Mouse (Mus musculus): ENCODE data around the gene Chrdl2. TPM values are rescaled to one million over a fixed set of nuclear protein-coding genes. Genes with fewer than 3 reads are reported as not detected.

Gene Chrdl2
- polyA plus RNA-seq, 2 experiments: 0.02 TPM; not detected in 1

DNA sequence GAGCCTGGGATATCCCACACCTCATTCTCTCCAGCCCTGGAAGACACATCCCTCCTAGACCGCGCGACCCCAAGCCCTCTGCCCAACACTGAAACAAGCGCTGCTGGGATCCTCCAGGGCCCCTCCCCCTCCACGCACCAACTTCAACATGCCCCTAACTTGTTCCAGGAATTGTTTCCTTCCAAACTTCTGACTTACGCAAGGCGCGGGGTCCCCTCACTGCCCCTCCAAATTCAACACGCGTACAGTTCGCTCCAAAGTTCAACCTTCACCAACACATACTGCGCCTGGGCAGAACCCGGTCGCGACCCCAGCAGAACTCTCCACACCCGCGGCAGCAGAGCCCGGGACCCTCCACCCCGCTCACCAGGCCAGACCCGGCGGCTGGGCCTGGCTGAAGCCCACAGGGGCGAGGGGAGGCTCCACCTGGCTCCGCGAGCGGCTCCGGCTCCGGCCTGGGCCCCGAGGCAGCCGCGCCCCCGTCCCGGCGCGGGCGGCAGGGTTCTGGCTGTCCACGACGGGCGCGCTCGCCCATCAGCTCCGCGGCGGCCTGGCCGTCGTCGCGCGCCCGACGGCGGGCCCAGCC, 26.3 kb upstream of the Chrdl2 start:
- no peaks in the 10 kb centered on the region for H3K27me3 ChIP-seq (ENCODE audit: control insufficient read depth, insufficient read depth, low read length)
- peak overlapping the region; percentile 76 to 87 for H3K4me3 ChIP-seq (ENCODE audit: insufficient read depth in 1 of 2, low read depth in 2 of 2, low read length in 2 of 2)
- peak overlapping the region; percentile 89 for H3K4me2 ChIP-seq (ENCODE audit: low read depth)
- peak overlapping the region; percentile 86 for H3K9ac ChIP-seq (replicated peaks)
- DNase-seq (ENCODE audit: low read depth in 3 of 3, low spot score in 3 of 3): no peak
- no peaks in the 10 kb centered on the region for H3K36me3 ChIP-seq (replicated peaks; ENCODE audit: control insufficient read depth, insufficient read depth, low read depth)
- peak overlapping the region; percentile 29 for H3K27ac ChIP-seq
- no peak for TF ChIP-seq CTCF (IDR thresholded peaks at IDR 0.05; ENCODE audit: low read depth)
- no peak for TF ChIP-seq EP300 (IDR thresholded peaks at IDR 0.05; ENCODE audit: low read depth)
- ATAC-seq (ENCODE audit: insufficient read depth): peak; percentile 79
- H3K9me3 ChIP-seq (ENCODE audit: control insufficient read depth, low read length): no peaks in the 10 kb centered on the region
- WGBS (ENCODE audit: insufficient replicate concordance): under 1% methylated on average over 51 of the region's 51 CpGs
- H3K4me1 ChIP-seq (replicated peaks; ENCODE audit: control insufficient read depth in 2 of 2, insufficient read depth in 2 of 2, low read length in 1 of 2): peaks cover 4 to 15% of the 10 kb centered on the region in 2 experiments; a peak in 3 of 4 replicates

DNA sequence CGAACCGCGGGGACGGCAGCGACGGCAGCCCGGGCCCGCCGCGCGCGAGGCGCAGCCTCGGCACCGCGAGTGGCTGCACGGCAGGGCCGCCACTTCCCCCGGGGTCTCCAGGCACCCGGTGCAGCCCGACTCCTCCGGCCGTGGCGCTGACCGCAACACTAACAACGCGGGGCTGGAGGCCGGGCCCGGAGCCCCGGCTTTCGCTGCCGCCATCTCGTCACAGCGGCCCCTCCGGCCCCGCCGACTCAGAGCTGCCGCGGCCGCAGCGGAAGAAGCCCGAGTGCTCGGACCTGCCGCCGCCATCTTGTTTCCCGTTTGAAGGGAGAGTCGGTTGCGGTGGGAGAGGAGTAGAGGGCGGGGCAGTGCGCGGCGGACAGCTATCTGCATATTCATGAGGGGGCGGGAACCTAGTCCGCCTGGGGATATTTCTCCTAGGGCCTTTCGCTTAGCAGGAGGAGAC, 25.8 kb upstream of the Chrdl2 start, which contains the start of gene Rnf169:
Rnf169 (minus strand) TSS at position 317 of the 460 bp plus-strand sequence.
- peak within 1 kb of the TSS; percentile 76 to 87 for H3K4me3 ChIP-seq (ENCODE audit: insufficient read depth in 1 of 2, low read depth in 2 of 2, low read length in 2 of 2)
- no peaks in the 10 kb centered on the region for H3K9me3 ChIP-seq (ENCODE audit: control insufficient read depth, low read length)
- H3K4me2 ChIP-seq (ENCODE audit: low read depth): peak within 1 kb of the TSS; percentile 89
- peak within 1 kb of the TSS; percentile 86 for H3K9ac ChIP-seq (replicated peaks)
- peaks cover 4 to 13% of the 10 kb centered on the region in 2 experiments; a peak in 2 of 4 replicates for H3K4me1 ChIP-seq (replicated peaks; ENCODE audit: control insufficient read depth in 2 of 2, insufficient read depth in 2 of 2, low read length in 1 of 2)
- peak within 1 kb of the TSS; percentile 29 for H3K27ac ChIP-seq
- ATAC-seq (ENCODE audit: insufficient read depth) (peak; percentile 92), DNase-seq (ENCODE audit: low read depth in 3 of 3, low spot score in 3 of 3) (peak; percentile 79 to 83 (median 81))
- under 1% methylated on average over 54 of the region's 55 CpGs for WGBS (ENCODE audit: insufficient replicate concordance)
- no peaks in the 10 kb centered on the region for H3K36me3 ChIP-seq (replicated peaks; ENCODE audit: control insufficient read depth, insufficient read depth, low read depth)
- no peaks in the 10 kb centered on the region for H3K27me3 ChIP-seq (ENCODE audit: control insufficient read depth, insufficient read depth, low read length)
- TF ChIP-seq EP300 (IDR thresholded peaks at IDR 0.05; ENCODE audit: low read depth) (no peak), CTCF (IDR thresholded peaks at IDR 0.05; ENCODE audit: low read depth) (0 out of 2 replicates have a peak, but pooled peaks have one; percentile 4)

DNA sequence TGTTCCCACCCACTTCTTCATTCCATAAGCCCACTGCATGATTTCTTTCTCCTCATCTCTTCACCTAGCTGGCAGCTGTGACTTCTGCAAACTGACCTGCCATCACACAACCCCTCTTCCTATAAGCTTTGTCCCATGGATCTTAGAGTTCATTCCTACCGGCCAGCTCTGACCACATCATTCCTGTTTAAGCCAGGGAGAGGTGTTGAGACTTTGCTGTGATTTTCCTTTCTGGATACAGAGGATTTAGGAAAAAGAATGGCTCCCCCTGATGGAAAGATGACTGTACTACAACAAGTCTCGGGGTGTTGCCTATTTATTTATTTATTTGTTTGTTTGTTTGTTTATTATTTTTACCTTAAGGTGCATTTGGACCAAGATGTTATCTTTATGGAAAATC, 24.7 kb upstream of the Chrdl2 start:
- TF ChIP-seq EP300 (IDR thresholded peaks at IDR 0.05; ENCODE audit: low read depth): no peak
- peak; percentile 68 for TF ChIP-seq CTCF (IDR thresholded peaks at IDR 0.05; ENCODE audit: low read depth)
- Histone ChIP-seq H3K36me3 (replicated peaks; ENCODE audit: control insufficient read depth, insufficient read depth, low read depth) (no peaks in the 10 kb centered on the region), H3K9me3 (ENCODE audit: control insufficient read depth, low read length) (no peaks in the 10 kb centered on the region), H3K27ac (no peak overlapping the region), H3K9ac (replicated peaks) (no peak overlapping the region), H3K4me1 (replicated peaks; ENCODE audit: control insufficient read depth in 2 of 2, insufficient read depth in 2 of 2, low read length in 1 of 2) (peaks cover 4 to 8% of the 10 kb centered on the region in 2 experiments; a peak in 2 of 4 replicates), H3K4me2 (ENCODE audit: low read depth) (no peak overlapping the region), H3K27me3 (ENCODE audit: control insufficient read depth, insufficient read depth, low read length) (no peaks in the 10 kb centered on the region), H3K4me3 (ENCODE audit: insufficient read depth in 1 of 2, low read depth in 2 of 2, low read length in 2 of 2) (no peak overlapping the region)
- 24% methylated on average over 2 of the region's 2 CpGs for WGBS (ENCODE audit: insufficient replicate concordance)
- ATAC-seq (ENCODE audit: insufficient read depth): no peak
- no peak for DNase-seq (ENCODE audit: low read depth in 3 of 3, low spot score in 3 of 3)

DNA sequence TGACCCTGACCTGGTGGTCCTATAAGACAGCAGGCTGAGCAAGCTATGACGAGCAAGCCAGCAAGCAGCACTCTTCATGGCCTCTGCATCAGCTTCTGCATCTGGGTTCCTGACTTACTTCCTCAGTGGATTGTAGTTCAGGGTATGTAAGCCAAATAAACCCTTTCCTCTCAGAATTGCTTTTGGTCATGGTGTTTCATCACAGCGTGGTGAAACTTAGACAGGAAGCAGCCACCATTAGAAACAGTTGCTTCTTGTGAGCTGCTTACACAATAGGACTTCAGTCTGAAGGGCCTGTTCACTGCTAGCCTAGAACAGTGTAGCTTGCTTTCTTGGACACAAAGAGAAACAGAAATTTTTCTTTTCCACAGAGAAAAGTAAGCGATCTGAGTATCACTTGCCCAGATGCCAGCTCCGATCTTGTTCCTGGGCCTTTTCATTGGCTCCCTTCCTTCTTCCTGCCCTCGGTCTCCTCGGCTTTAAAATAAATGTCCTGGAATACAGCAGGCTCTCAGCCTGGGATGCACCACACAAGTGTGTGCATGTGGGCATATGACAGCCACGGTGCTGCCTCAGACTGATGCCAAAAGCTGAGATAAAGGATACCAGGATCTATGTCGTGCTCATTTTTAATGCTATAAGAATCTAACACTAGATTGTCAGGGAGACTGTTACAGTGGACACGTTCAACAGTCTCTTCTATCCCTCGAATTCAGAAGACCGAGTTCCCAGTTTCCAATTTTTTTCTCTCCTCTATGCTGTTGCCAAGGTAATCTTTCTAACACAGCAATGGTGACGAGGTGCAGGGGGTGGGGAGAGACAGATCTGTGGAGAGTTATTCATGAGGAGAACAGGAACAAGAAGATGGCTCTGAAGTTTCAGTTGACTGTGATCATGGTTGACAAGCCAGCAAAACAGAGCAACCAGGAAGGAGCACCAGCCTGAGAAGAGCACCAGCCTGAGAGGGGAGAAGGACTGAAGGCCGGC, 23.4 kb upstream of the Chrdl2 start:
- Histone ChIP-seq H3K4me1 (replicated peaks; ENCODE audit: control insufficient read depth in 2 of 2, insufficient read depth in 2 of 2, low read length in 1 of 2) (peaks cover 4 to 8% of the 10 kb centered on the region in 2 experiments; a peak in 2 of 4 replicates), H3K4me2 (ENCODE audit: low read depth) (no peak overlapping the region), H3K9me3 (ENCODE audit: control insufficient read depth, low read length) (no peaks in the 10 kb centered on the region), H3K27ac (no peak overlapping the region), H3K9ac (replicated peaks) (no peak overlapping the region), H3K36me3 (replicated peaks; ENCODE audit: control insufficient read depth, insufficient read depth, low read depth) (no peaks in the 10 kb centered on the region), H3K4me3 (ENCODE audit: insufficient read depth in 1 of 2, low read depth in 2 of 2, low read length in 2 of 2) (no peak overlapping the region), H3K27me3 (ENCODE audit: control insufficient read depth, insufficient read depth, low read length) (no peaks in the 10 kb centered on the region)
- ATAC-seq (ENCODE audit: insufficient read depth): no peak
- no peak for TF ChIP-seq CTCF (IDR thresholded peaks at IDR 0.05; ENCODE audit: low read depth)
- no peak for TF ChIP-seq EP300 (IDR thresholded peaks at IDR 0.05; ENCODE audit: low read depth)
- 68% methylated on average over 13 of the region's 13 CpGs for WGBS (ENCODE audit: insufficient replicate concordance)
- no peak for DNase-seq (ENCODE audit: low read depth in 3 of 3, low spot score in 3 of 3)

Measured in liver, embryonic 14.5 days (tissue).